Mouse (Mus musculus): ENCODE measurements at regions not wholly inside any gene's neighbourhood (a gene's known extent, or its start where the extent isn't known, plus 50 kb on each side); places are given as distances from the start of the nearest gene placed in this dataset.

DNA sequence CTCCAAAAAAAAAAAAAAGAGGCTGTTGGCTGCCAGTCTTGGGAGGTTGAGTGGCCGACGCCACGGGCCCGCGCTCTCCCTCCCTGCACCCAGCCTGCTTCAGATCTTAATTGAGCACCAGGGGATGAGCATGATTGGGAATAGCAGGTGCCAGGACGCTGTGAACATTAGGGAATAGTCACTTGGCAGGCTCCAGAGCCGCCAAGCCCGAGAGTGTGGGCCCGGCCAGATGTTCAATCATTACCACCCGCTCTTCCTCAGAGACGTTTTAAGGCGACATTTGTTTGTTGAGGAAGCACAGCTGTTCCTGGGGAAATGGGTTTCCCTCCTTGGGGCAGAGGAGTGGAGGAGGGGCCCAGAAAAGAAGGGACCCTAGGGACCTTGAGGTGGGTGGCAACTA, 94.0 kb upstream of the Smad3 start:
- in situ Hi-C loops (cut with MboI, MseI) = no loop called here

DNA sequence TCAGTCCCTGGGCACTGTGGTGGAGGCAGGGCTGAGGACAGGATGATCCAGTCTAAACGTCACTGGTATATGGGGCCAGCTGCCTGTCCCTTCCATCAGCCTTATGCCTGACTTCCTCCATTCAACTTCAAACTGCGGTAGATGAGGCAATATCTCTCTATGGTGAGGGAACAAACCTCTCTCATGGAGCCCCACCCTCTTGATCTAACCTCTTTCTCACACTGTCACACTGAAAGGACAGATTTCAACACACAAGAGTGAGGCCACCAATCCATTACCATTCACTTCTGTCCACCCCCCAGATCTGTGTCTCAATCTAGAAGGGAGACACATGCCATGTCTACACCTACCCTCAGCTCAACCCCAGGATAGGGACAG, 92.5 kb upstream of the Smad3 start:
- in situ Hi-C loops (cut with MboI, MseI) = no loop called here

- in situ Hi-C loops (cut with MboI, MseI) = no loop called here
Measured at GRCm38 (mm10) chr9:63849564-63850315, 91.9 kb upstream of the Smad3 start.

- in situ Hi-C loops (cut with MboI, MseI) = loop anchor here (5.0 kb wide), 3 partner anchors 192 to 707 kb away; no protein-coding TSS in a partner anchor
Measured at GRCm38 (mm10) chr9:63843883-63844485, 86.2 kb upstream of the Smad3 start.

GRCm38 (mm10) chr9:63843431-63843830, 85.6 kb upstream of the Smad3 start:
- in situ Hi-C loops (cut with MboI, MseI) = loop anchor here (5.0 kb wide), 3 partner anchors 191 to 706 kb away; no protein-coding TSS in a partner anchor

DNA sequence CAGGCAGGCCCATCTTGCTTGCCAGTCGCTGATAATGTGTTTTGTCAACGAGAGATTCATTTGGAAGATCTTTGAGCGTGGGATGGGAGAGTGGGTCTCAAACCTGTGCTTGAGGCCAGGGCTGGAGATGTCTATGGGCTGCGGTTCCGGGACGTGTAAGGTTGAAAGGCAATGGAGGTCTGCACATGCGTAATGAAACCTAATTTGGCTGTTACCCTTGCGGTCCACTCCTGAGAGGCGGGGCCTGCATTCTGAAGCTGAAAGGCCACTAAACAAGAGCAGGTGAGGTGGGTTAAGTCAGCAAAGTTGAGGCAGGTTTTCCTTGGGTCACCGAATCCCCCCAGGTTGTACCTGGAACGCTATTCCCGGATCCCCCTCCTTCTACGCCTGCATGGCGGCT, 83.3 kb upstream of the Smad3 start:
- in situ Hi-C loops (cut with MboI, MseI) = loop anchor here (5.0 kb wide), 3 partner anchors 189 to 704 kb away; no protein-coding TSS in a partner anchor

DNA sequence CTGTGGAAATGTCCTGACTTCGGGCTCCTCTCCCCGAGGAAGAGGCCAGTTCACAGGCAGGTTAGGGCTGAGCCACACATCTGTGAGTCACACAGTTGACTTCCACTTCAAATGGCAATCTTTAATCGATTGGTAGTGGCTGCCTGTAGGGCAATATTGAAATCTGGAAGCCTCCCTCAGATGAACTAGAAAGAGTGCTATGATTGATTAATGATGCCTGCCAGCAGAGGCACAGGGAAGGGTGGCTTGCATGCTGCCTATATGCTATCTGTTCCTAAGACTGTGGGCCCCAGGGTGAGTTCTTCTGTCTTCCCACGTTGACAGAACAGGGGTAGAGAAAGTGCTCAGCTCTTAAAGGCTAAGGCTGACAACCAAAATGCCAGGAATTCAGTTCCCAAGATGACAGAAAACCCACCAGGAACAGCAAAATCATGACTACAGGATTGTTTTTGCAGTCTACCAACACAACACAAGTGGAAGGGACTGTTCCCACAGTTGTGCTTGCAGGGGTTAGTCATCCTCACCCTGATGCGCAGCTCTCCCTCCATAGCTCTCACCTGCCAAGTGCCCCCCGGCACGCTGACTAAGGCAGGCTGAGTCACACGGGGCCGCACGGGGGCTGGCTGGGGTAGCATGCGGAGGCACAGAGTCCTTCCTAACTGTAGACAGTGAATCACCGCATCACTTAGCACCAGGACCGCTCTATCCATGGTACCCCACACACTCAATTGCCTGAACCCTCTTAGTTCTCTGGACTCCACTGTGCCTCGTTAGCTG, 81.4 kb upstream of the Smad3 start:
- in situ Hi-C loops (cut with MboI, MseI) = no loop called here

DNA sequence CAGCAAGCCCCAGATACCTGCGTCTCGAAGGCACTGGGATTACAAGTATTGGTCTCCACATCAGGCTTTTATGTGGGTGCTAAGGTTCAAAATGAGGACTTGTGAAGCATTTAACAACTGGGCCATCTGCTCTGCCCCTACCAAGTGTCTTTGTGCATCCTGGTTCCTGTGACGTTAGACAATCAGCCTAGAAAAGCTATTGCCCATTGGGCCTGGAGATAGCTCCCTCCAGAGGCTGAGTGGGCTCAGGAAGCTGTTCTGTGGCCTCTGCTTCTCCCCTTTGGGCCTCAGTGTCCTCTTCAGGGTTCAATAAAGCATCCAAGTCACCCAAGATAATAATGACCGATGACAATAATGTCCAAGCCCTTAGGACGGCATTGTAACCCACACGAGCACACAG, 79.8 kb upstream of the Smad3 start:
- in situ Hi-C loops (cut with MboI, MseI) = no loop called here

GRCm38 (mm10) chr9:63836565-63837284, 78.9 kb upstream of the Smad3 start:
- in situ Hi-C loops (cut with MboI, MseI) = no loop called here

DNA sequence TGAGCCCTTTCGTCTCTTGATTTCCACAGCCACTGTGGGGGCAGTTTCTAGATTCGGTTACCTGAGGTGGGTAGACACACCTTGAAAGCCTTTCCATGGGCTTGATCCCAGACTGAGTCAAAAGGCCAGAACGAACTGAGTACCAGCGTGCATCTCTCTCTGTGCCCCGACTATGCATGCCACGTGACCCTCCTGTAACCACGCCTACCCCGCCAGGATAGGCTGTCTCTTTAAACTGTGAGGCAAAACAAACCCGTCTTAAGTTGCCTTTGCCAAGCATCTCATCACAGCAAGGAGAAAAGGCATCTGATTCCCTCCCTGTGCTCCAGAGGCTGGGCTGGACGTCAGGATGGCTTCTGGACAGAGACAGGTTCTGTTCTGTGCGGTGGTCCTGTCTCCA, 78.2 kb upstream of the Smad3 start:
- in situ Hi-C loops (cut with MboI, MseI) = no loop called here

DNA sequence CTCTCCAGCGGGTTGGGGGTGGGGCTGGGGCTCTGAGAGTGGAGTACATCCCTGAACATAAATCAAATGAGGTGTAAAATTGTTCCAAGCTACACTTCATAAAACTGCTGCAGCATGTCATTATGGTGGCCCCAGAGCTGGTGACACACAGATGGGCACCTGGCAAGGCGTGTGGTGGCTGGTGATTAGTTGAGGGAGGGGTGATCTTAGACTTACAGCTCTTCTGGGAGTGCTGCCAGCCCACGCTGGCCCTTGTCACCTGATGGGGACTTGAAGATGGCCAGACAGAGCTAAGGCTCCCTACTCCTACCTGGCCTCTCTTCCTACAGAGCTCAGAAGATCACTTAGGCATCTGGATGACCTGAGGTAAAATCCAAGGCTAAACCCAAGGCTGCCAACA, 76.6 kb upstream of the Smad3 start:
- in situ Hi-C loops (cut with MboI, MseI) = no loop called here

GRCm38 (mm10) chr9:63818163-63818562, 60.4 kb upstream of the Smad3 start:
- in situ Hi-C loops (cut with MboI, MseI) = no loop called here

GRCm38 (mm10) chr9:63816540-63816939, 58.7 kb upstream of the Smad3 start:
- in situ Hi-C loops (cut with MboI, MseI) = no loop called here

GRCm38 (mm10) chr9:63809901-63810587, 52.2 kb upstream of the Smad3 start:
- in situ Hi-C loops (cut with MboI, MseI) = no loop called here

All from T-helper 17 cell (primary cell).